Mouse (Mus musculus) megakaryocyte, embryonic 14.5 days (primary cell): ENCODE data around the gene Idh3b. TPM values are rescaled to one million over a fixed set of nuclear protein-coding genes. Genes with fewer than 3 reads are reported as not detected.

Source experiments
- H3K27me3 ChIP-seq: replicated peaks from 2 replicates; pipeline ENCODE3; 2012; ENCODE audit warnings: inconsistent platforms
- H3K36me3 ChIP-seq: replicated peaks from 2 replicates; pipeline ENCODE3; 2012; ENCODE audit warnings: low read length, inconsistent platforms, mixed read lengths
- H3K4me1 ChIP-seq: 2 replicates; pipeline ENCODE4 v1.6.1; 2012; ENCODE audit warnings: inconsistent platforms
- H3K4me3 ChIP-seq: replicated peaks from 2 replicates; pipeline ENCODE3; 2012; ENCODE audit warnings: moderate library complexity, mild to moderate bottlenecking, inconsistent platforms
- H3K9me3 ChIP-seq: 2 replicates; pipeline ENCODE4 v1.6.1; 2012; ENCODE audit warnings: inconsistent platforms
- FLI1 ChIP-seq: IDR thresholded peaks from 2 replicates; pipeline ENCODE4 v1.6.1; 2012; ENCODE audit warnings: low read length, inconsistent platforms, mixed read lengths
- GATA1 ChIP-seq: IDR thresholded peaks from 3 replicates; pipeline ENCODE4 v1.6.1; 2012; ENCODE audit warnings: mixed read lengths, low read length, inconsistent platforms, borderline replicate concordance
- polyA plus RNA-seq: library from polyadenylated mRNA; stranded (reverse); fragments of >175 nt; gene quantifications from 2 replicates; pipeline ENCODE4 v1.2.3, GENCODE M21; 2012; ENCODE audit warnings: low replicate concordance; ENCODE audit not compliant: insufficient read depth

The Idh3b gene
- polyA plus RNA-seq, result 15.2 and 70.1 TPM in 2 replicates

- H3K36me3 ChIP-seq, result peaks cover 32% of the 10 kb centered on the region
- H3K9me3 ChIP-seq, result no peaks in the 10 kb centered on the region
- H3K4me3 ChIP-seq, result peak within 1 kb of the TSS; percentile 96
- peak; percentile 76; the same call in 1 of the 2 replicates for TF ChIP-seq FLI1
- no peak for TF ChIP-seq GATA1
- H3K27me3 ChIP-seq, result peaks cover 4% of the 10 kb centered on the region
- peaks cover 47% of the 10 kb centered on the region for H3K4me1 ChIP-seq
Measured at GRCm38 (mm10) chr2:130283854-130284654, at the start of gene Idh3b. Gene Idh3b (minus strand): TSS chr2:130284547.

GRCm38 (mm10) chr2:130329502-130329901 is 45.2 kb upstream of the Idh3b start:
- H3K36me3 ChIP-seq, result no peaks in the 10 kb centered on the region
- TF ChIP-seq GATA1 (no peak), FLI1 (no peak)
- H3K4me3 ChIP-seq, result no peak overlapping the region
- H3K27me3 ChIP-seq, result peaks cover 14% of the 10 kb centered on the region
- H3K9me3 ChIP-seq, result peaks cover 8% of the 10 kb centered on the region
- H3K4me1 ChIP-seq, result 0 out of 2 replicates have a peak, but pooled peaks cover 1% of the 10 kb centered on the region

- no peak for TF ChIP-seq FLI1
- TF ChIP-seq GATA1, result no peak
- Histone ChIP-seq H3K4me1 (no peaks in the 10 kb centered on the region), H3K4me3 (no peak overlapping the region), H3K36me3 (no peaks in the 10 kb centered on the region), H3K27me3 (peaks cover 17% of the 10 kb centered on the region), H3K9me3 (peaks cover 8% of the 10 kb centered on the region)
Measured at GRCm38 (mm10) chr2:130327057-130327456, 42.7 kb upstream of the Idh3b start.

GRCm38 (mm10) chr2:130303014-130303413 is 18.7 kb upstream of the Idh3b start:
- TF ChIP-seq FLI1 (no peak), GATA1 (no peak)
- no peaks in the 10 kb centered on the region for H3K36me3 ChIP-seq
- peaks cover 90% of the 10 kb centered on the region for H3K27me3 ChIP-seq
- H3K4me3 ChIP-seq, result no peak overlapping the region
- H3K4me1 ChIP-seq, result no peaks in the 10 kb centered on the region
- H3K9me3 ChIP-seq, result no peaks in the 10 kb centered on the region

GRCm38 (mm10) chr2:130297580-130297979 is 13.2 kb upstream of the Idh3b start:
- Histone ChIP-seq H3K36me3 (no peaks in the 10 kb centered on the region), H3K4me3 (no peak overlapping the region), H3K4me1 (peaks cover 33% of the 10 kb centered on the region), H3K9me3 (no peaks in the 10 kb centered on the region), H3K27me3 (peaks cover 99% of the 10 kb centered on the region)
- no peak for TF ChIP-seq GATA1

GRCm38 (mm10) chr2:130296134-130296745 is 11.9 kb upstream of the Idh3b start:
- peak overlapping the region; percentile 88 for H3K4me3 ChIP-seq
- H3K4me1 ChIP-seq, result peaks cover 41% of the 10 kb centered on the region
- TF ChIP-seq GATA1 (no peak), FLI1 (no peak)
- no peaks in the 10 kb centered on the region for H3K36me3 ChIP-seq
- H3K27me3 ChIP-seq, result peaks cover 95% of the 10 kb centered on the region
- no peaks in the 10 kb centered on the region for H3K9me3 ChIP-seq

GRCm38 (mm10) chr2:130295331-130296133 is 11.2 kb upstream of the Idh3b start:
- Histone ChIP-seq H3K4me1 (peaks cover 48% of the 10 kb centered on the region), H3K4me3 (peak overlapping the region; percentile 88), H3K9me3 (no peaks in the 10 kb centered on the region), H3K27me3 (peaks cover 88% of the 10 kb centered on the region), H3K36me3 (no peaks in the 10 kb centered on the region)
- TF ChIP-seq FLI1, result no peak
- TF ChIP-seq GATA1, result no peak

GRCm38 (mm10) chr2:130294936-130295277 is 10.6 kb upstream of the Idh3b start, which contains the start of gene Ebf4:
Gene Ebf4 (plus strand): TSS chr2:130295169.
- peaks cover 82% of the 10 kb centered on the region for H3K27me3 ChIP-seq
- H3K9me3 ChIP-seq, result no peaks in the 10 kb centered on the region
- no peaks in the 10 kb centered on the region for H3K36me3 ChIP-seq
- peak within 1 kb of the TSS; percentile 88 for H3K4me3 ChIP-seq
- H3K4me1 ChIP-seq, result peaks cover 50% of the 10 kb centered on the region
- TF ChIP-seq FLI1 (no peak), GATA1 (no peak)

- H3K4me3 ChIP-seq, result peak overlapping the region; percentile 88
- H3K9me3 ChIP-seq, result no peaks in the 10 kb centered on the region
- H3K4me1 ChIP-seq, result peaks cover 50% of the 10 kb centered on the region
- TF ChIP-seq GATA1 (no peak), FLI1 (no peak)
- peaks cover 77% of the 10 kb centered on the region for H3K27me3 ChIP-seq
- H3K36me3 ChIP-seq, result no peaks in the 10 kb centered on the region
Measured at GRCm38 (mm10) chr2:130294218-130294935, 10.0 kb upstream of the Idh3b start.
